Mouse (Mus musculus): Measurements from ENCODE around the gene Abcc8.

The Abcc8 gene

DNA sequence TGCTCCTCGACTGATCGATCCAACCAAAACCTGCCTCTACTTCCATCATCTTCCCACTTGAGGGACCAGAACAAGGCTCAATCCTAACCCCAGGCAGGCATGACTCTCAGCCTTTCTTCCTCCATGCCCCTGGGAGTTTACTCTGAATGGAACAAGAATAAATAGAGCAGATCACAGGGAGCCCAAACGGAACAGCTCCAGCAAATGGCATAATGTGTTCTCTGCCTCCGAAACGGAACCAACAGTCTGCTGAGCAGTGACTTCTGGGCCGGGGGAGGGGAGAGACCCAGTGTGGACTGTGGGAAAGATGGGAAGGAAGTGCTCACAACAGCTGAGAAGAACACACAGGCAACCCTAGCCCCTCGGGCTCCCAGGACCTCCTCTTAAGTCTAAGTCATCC, 22.1 kb downstream of the Abcc8 start:
- DNase-seq (ENCODE audit: extremely low spot score, low read depth, low spot score) = no peak

DNA sequence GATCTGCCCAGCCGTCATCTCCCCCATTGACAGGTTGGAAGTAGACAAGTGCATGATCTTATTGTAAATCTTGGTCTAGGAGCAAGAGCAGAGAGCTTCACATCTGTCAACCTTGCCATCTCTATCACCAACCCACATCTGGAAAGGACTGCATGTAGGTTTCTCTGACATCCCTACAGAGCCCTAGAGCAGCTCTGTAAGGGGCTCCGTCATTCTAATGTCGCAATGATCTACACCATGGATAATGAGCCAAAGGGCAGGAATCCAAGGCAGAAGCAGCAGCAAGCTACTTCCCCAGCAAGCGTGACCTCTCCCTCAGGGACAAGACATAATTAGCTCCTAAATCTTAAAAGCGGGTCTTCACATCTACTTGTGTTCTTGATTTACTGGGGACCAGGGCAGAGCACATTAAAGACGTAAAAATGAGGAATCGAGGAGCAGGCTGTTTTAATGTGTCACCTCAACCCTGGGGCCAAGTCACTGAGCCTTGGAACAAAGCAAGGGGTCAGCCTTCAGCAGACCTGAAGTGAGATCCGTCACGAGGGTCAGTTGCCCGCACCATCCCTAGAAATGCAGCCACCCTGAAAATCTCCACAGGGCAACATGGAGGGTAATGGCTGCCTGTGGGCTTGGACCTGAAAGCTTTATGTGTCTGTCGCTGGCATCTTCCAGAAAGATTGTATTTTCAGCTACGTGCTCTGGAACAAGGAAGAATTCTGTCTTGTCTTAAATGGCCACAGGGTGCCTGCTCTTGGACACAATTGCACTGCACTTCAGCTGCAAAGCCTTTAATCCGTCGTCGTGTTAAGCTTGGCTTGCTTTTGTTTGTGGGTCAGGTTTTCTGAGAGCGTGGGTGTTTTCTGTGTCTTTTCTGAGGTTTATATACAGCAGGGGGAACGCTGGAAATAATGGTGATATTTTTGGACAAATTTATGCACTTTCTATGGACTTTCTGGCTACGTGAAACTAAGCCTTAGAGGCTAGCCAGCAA, 25.0 kb downstream of the Abcc8 start:
- no peak for DNase-seq (ENCODE audit: extremely low spot score, low read depth, low spot score)

DNA sequence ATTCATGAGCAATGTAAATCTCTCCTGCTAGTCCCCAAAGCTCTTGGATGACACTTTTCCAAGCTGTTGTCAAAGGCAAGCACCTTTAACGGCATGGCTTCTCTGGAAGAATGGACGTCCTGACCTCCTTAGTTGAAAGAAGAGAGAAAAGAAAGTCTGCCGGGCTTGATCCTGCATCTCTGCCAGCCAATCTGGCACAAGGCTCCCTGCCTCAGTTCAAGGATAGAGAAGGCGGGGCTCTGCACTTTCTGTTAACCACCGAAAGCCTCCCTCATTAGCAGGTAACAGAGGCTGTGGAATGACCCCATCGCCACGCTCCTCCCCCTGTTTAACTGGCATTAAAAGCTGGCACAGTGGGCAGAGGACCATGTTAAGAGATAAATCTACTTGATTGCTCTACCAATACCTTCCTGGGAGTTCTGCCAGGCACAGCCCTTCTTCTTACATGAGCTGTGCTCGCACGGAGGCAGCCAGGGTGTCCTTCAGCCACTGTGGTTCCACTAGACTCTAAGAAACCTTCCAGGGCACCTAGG, 26.9 kb downstream of the Abcc8 start:
- no peak for DNase-seq (ENCODE audit: extremely low spot score, low read depth, low spot score)

DNA sequence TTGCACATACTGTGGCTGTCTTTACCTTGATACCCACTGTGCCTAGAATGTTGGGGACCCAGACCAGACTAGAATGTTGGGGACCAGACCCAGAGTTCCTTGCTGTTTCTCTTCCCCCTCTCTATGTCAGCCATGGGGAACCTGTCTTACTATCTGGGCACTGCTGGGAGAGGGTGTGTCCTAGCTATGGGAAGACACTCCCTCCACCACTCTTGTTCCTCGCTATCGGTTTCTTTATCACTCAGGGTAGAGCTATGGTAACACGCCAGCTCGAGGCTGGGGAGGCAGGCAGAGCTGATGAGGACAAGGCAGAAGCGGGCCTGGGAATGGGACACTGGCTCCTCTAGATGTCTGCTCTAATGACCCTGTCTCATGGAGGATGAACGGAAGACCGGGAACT, 32.4 kb downstream of the Abcc8 start:
- DNase-seq (ENCODE audit: extremely low spot score, low read depth, low spot score) = no peak

DNA sequence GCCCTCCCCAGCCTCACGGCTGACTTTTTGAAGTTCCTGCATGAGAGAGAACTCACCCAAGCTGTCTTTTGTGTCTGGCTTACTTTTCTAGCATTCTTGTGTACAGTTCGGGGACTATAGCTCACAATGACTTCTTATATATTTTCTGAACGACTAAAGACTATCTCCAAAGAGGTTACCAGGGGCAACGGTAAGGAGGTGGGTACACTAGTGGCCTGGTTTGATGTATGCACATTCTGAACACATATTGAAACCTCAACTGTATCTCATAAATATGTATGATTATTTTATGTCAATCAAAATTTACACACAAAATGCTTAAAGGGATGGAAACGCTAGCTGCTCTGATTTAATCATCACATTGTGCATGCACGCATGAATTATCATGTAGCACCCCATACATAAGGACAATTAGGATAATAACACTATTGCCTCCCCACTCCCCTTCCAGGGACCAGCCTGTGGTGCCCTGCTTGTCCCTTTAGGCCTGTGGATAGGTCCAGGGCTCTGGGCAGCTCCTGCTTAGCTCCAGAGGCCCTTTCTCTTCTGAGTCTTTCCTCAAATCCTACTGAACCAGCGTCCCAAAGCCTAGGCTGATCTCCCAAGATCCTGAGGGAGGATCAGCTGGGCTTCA, 33.0 kb downstream of the Abcc8 start:
- DNase-seq (ENCODE audit: extremely low spot score, low read depth, low spot score) = no peak

DNA sequence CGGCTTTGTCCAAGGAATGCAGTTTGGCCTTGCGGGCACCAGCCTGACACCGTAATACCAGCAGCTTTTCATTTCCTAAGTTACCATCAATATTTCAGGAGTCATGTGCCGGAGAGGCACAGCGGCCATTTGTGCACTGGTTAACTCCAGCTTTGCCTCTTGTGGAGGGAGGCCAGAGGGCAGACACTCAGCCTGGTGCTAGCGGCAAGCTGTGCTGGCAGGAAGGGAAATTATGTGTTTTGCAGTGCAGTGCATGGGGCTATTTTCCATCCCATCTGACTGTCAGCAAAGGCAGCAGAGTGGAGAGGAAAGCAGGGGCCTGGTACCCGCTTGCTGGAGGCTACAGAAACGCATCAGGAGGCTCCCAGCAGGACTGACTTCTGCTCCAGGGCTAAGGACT, 35.8 kb downstream of the Abcc8 start:
- DNase-seq (ENCODE audit: extremely low spot score, low read depth, low spot score) = no peak

DNA sequence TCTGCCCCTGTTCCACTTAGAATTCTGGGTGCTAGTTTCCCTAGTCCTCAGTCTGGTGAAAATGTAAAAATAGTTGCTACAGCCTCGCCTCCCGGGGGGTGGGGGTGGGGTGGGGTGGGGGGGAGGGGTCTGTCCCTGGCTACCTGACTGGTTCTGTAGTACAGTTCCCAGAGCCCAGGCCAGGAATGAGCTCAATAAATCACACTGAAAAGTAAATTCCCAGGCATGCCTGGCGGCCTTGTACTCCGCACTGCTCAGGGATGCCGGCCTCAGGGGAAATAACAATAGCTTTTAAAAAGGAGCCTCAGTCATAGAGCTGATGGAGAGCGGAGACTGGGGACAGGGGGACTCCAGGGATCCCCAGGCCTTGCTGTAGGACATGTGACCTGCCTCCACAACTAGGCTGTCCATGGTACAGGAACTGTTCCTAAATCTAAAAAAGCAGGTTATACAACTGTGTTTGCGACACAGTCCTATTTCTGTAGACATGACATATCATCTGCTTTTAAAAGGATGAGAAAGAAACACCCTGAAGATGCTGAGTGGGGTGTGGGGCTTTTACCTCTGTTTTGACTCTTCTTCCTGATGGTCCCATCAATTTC, 41.4 kb downstream of the Abcc8 start:
- no peak for DNase-seq (ENCODE audit: extremely low spot score, low read depth, low spot score)

DNA sequence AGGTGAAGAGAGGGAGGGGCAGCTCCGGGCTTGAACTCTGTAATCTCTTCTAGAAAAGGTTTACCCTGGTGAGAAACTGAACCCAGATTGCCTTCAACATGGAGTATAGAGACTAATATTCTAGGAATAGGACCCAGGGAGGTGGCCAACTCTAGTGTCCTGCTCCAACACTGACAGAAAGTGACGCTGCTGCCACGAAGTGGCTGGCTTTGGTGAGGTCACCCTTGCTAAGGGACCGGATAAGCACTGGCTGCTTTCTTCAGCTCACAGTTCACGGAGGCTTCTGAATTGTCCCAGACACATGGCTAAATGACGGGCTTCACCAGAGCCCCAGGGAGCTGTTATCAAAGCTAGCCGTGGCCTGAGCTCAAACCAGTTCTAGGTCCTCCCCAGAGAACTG, 46.0 kb downstream of the Abcc8 start:
- no peak for DNase-seq (ENCODE audit: extremely low spot score, low read depth, low spot score)

DNA sequence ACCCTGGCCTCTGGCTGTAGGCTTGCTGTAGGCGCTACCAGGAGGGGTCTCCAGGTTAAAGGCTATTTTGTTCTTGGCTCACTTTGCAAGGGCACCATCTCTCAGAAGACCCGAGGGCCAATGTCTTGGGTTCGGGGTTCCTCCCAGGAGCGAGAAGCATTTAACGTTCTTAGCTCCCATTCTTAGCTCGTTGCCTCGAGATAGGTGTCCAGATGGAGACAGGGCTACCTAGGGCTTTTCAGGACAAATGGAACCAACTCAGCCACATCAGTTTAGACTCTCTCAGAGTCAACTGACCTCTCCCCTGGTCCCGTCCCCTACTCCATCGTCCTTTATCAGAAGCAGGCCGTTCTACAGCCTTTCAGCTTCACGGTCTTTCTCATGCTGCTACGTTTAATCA, 47.6 kb downstream of the Abcc8 start:
- DNase-seq (ENCODE audit: extremely low spot score, low read depth, low spot score) = no peak

DNA sequence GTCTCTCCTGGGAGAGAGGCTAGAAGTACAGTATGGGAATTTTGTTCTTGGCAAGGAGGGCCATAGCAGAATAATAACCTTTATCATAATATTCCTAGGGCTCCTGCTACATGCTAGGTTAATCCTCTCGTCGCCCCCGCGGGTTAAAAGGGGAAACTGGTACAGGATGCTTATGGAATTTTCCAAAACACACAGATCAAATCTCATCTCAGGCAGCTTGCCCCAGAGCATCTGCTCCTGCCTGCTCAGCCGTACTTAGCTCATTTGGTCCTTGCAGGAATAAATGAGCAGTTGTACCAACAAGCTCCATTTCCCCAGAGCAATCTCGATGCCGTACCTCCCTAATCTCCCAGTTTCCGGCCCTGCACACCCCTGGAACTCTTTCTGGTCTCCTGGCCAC, 48.0 kb downstream of the Abcc8 start:
- DNase-seq (ENCODE audit: extremely low spot score, low read depth, low spot score) = no peak

DNA sequence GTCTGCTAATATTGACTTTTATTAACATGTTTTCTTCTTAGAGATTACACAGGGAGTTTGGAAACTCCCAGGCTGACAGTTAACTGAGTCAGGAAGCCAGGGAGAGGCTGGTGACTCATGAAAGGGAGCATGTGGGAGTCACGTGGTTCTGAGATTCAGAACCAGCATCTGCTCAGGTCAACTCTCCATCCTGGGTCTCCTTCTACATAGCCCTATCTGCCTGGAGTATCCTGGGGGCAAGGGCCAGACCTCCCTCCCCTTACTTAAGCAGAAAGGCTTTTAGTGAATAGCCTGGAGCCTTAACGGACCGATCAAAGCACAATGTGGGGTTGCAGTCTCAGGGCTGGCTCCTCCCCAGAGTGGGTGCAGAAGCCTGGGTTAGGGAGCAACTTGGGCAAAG, 48.6 kb downstream of the Abcc8 start:
- DNase-seq (ENCODE audit: extremely low spot score, low read depth, low spot score) = no peak

DNA sequence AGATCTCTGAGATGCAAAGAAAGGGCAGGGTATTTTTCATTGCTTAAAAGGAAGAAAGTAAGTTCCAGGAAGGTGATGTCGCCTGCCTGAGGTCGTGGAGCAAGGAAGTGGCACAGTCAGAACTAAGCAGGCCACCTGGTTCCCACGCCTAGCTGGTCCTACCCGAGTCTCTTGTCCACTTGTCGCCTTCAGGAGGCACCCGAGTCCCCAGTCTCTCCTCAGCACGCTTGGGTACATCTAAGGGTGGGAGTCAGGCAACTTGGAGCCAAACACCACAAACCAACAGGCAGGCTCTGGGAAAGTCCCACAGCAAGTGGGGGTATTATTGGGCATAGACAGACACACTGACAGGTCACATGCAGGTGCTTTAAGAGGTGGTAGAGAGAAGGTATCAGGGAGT, 49.1 kb downstream of the Abcc8 start:
- no peak for DNase-seq (ENCODE audit: extremely low spot score, low read depth, low spot score)

DNA sequence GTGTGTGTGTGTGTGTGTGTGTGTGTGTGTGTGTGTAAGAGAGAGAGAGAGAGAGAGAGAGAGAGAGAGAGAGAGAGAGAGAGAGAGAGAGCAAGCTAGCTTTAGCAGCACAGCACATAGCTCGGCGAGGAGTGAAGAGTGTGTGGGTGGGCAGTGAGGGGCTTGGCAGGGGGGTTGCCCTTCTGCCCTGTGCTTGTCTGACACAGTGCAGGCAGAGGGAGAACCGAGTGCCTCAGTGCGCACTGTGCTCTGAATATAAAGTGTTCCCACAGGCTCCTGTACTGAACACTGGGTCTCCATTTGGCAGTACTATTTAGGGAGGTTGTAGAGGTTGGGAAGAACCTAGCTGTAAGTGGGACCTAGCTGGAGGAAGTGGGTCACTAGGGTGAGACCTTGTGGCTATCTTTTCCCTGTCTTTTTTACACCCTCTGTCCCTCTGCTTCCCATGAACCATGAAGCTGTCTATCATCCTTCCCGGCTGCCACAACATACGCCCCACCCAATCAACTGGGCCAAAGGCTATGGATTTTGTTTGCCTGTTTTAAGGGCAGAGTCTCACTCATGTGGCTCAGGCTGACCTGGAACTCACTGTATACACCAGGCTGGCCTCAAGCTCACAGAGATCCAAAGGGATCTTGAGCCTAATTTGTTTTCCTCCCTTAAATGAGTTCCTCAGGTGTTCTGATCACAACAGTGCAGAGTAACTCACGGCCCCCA, 50.2 kb downstream of the Abcc8 start:
- no peak for DNase-seq (ENCODE audit: extremely low spot score, low read depth, low spot score)

DNA sequence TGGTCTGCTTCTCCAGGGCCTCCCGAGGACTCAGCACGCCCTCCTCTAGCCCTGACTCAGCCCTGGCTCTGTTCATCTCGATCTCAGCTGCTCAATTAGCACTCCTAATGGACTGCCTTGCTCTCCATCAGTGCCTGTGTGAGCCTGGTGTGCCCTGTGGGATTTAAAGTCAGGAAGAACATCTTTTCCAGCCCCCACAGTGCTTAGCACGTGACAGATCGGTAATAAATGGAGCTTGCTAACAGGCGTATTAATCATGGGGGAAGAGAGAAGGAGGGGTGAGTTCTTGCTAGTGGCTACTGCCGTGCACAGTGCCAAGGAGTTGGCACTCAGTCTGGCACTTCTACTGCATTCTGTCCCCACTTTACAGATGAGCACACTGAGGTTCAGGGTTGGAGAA, 51.6 kb downstream of the Abcc8 start:
- no peak for DNase-seq (ENCODE audit: extremely low spot score, low read depth, low spot score)

DNA sequence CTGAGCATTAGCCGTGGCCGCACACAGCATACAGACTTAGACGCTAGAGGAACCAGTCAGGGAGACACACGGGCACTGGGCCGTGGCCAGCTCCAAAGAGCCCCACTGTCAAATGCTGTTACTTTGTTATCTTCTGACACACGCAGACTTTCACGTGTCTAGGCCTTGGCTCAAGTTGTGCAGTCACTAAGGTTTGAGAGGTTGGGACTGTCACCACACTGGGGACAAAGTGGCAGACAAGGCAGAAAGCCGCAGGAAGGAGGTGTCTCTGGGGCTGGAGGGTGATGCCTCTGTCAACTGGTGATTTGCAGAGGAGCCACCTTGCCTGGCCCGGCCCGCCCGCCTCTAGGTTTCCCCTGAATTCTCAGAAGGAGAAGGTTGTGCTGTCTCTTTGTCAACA, 54.5 kb downstream of the Abcc8 start:
- no peak for DNase-seq (ENCODE audit: extremely low spot score, low read depth, low spot score)

DNA sequence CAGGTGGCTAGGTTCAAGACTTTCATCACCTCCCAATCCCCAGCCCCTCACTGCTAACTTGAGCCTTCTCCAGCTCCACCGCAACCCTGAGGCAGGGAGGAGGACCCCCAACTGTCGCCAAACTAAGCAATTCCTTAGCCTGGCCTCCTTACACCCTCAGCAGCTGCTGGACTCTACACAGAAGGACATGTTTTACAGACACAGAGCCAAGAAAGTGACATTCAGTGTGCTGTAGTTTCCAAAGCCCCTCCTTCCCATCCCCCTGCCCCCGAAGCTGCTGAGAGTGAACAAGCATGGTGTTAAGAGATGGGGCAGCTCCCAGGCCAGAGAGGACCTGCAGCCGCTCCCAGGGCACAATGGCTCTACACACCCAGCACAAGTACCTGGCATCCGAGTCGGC, 55.4 kb downstream of the Abcc8 start:
- no peak for DNase-seq (ENCODE audit: extremely low spot score, low read depth, low spot score)

DNA sequence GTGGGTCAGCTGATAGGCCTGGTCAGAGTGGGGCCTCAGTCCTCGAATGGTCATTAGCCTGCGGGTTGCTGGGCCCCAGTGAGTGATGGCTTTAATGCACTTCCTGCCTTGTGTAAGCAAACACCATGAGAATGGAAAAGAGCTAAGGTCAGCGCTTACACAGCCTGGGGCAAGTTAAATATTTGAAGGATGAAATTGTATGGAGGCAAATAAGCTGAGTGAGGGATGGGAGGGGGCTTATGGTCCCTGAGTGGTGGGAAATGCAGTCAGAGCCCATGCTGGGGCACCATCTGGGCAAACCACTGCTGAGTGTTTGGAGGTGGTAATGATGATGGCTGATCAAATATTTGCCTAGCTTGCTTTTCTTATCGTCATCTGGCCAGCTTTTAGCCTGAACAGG, 56.9 kb downstream of the Abcc8 start:
- no peak for DNase-seq (ENCODE audit: extremely low spot score, low read depth, low spot score)

DNA sequence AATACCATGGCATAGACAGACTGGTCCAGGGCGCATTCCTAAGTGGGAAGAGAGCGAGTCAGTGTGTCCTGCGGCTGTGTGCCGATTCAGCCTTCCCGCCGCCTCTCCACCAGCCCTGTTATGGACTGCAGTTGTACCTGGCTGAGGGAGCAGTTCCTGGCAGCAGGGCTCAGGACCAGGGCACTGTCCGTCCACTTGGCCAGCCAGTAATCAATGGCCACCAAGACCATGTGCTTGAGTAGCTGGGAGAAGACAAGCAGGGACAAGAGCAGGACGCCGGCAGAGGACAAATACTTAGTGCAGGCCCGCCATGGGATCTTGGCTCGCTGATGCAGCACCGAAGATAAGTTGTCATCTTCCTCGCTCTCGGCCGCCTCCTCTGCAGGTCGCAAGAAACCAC, 62.8 kb downstream of the Abcc8 start:
- DNase-seq (ENCODE audit: extremely low spot score, low read depth, low spot score) = no peak

DNA sequence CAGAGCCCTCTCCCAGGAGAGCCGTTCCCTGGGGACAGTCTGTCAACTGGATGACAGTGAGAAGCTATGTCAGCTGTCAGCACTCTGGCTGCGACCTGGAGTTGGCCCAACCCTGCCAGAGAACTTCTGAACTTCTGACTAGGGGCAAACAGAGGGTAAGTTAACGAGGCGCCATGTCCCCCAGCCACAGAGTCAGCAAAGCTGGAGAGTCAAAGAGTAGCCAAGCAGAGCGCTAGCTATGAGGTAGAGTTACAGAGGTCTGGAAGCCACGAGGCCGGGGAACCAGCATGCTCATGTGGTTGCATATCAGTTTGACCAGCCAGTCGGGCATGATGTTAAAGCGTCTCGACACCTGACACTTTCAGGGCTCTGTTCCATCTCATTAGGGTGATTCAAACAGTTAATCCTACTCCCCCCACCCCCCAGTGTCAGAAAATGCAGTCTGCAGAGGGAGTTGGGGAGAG, 63.7 kb downstream of the Abcc8 start:
- no peak for DNase-seq (ENCODE audit: extremely low spot score, low read depth, low spot score)

DNA sequence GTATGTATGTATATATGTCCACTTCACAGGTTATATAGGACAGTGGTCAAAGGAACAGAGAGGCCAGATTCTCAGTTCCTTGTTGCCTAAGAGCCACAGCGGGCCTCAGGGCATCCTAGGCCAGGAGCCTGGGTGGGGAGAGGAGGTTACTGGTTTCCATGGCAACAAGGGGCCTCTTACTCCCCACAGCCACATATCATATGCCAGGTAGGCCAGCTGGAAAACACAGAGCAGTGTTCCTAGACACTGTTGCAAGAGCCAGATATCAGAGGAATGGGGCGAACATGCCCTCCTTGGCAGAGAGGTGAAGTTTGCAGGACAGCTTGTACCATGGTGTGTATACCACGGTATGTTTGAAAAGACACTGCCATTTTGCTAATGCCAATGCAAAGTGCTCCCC, 66.4 kb downstream of the Abcc8 start:
- DNase-seq (ENCODE audit: extremely low spot score, low read depth, low spot score) = no peak

DNA sequence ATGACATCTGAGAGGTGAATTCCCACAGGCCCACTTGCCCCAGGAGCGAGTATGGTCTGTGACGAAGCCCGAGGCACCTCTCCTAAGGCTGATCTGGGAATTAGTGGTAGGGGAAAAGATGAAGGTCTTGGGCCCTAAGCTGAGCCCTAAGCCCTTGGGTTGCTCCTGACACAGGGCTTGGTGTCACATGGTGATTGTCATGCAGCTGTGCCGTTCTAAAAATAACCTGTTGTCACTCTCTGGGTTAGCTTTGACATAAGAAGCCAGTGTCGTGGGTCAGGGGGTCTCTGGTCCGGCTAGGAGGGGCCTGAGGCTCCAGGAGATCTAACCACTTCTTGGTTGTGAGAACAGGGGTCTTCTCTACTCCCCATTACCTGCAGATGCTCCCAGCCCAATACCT, 67.9 kb downstream of the Abcc8 start:
- DNase-seq (ENCODE audit: extremely low spot score, low read depth, low spot score) = no peak
